ENCODE assay signal across 8 mouse cellular contexts in the genomic region with DNA sequence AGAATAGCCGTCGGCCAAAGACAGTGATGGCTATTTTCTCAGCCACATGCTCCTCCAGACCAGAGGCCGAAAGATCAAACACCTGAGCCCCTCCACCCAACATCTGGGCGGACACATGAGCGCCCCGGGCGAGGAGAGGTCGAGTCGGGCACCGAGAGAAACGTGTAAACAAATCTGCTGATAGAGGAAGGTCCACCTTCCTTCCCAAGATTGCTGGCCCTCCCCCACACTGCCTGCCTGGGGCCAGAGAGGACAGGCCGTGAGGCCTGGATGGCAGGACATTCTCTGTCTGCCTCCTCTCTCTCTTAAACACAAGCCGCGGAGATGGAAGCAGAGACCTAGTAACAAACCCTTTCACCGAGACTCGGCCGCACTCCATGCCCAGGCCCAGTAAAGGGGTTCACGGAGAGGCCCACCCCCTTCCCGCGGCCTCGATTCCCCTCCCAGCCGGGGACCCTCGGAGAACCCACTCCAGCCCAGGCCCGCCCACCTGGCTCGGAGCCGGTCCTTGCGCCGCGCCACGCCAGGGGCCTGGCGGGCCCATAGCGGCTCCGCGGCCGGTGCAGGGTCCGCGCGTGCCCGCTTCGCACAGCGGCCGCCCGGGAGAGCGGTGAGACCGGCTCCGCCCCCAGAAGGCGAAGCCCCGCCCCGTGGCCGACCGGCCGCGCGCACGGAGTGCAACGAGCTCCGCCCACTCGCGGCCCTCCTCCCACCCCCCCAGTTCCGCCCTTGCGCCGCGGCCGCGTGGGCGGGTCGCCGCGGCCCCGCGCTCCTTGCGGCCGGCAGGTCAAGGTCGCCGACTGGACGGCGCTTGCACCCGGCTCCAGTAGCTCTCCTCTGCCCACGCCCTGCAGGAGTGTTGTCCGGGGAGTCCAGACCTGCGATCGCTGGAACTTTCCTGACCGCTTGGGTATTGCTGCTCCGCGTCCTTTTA. TPM values are rescaled to one million over a fixed set of nuclear protein-coding genes. Genes with fewer than 3 reads are reported as not detected.
DNase-seq lines count a peak whose midpoint lies in the region; ATAC-seq and TF ChIP-seq lines count a peak whose summit lies in the region.

No protein-coding gene starts in this region.

- peaks cover 17% of the 10 kb centered on the region for H3K79me2 ChIP-seq in macrophage (ENCODE audit: inconsistent target)

- ATAC-seq in hindbrain, embryonic 15.5 days (ENCODE audit: low FRiP score, low read depth): peak; percentile 76

- peak overlapping the region; percentile 82 for H3K4me2 ChIP-seq in hindbrain, embryonic 15.5 days

- H3K4me3 ChIP-seq in hindbrain, embryonic 15.5 days: peak overlapping the region; percentile 66
- H3K4me3 ChIP-seq in left cerebral cortex, adult 2 months: peak overlapping the region; percentile 80
- H3K4me3 ChIP-seq in macrophage (ENCODE audit: inconsistent target): peak overlapping the region; percentile 87

- under 1% methylated on average over 82 of the region's 85 CpGs for WGBS in hindbrain, embryonic 15.5 days
- WGBS in macrophage (ENCODE audit: missing documents): under 1% methylated on average over 72 of the region's 85 CpGs

- no peaks in the 10 kb centered on the region for H3K9me3 ChIP-seq in hindbrain, embryonic 15.5 days

- intact Hi-C loops in left cerebral cortex, adult 2 months (cut with DNase I): no loop called here

- H3K36me3 ChIP-seq in hindbrain, embryonic 15.5 days: peaks cover 19% of the 10 kb centered on the region
- peaks cover 28% of the 10 kb centered on the region for H3K36me3 ChIP-seq in macrophage (ENCODE audit: inconsistent target)

- TF ChIP-seq CTCF in left cerebral cortex, adult 2 months (IDR thresholded peaks at IDR 0.05): no peak

- peak overlapping the region; percentile 72 for H3K9ac ChIP-seq in hindbrain, embryonic 15.5 days

- DNase-seq in ZHBTc4 (ENCODE audit: low read depth, low spot score): peak; percentile 94
- DNase-seq in cerebellum, postnatal 36 days: peak; percentile 89 to 96
- peak; percentile 84 to 87 for DNase-seq in frontal cortex, postnatal 36 days (ENCODE audit: low spot score in 2 of 2)
- peak; percentile 89 to 90 for DNase-seq in left cerebral cortex, adult 2 months (ENCODE audit: extremely low spot score in 1 of 2, low spot score in 2 of 2)
- DNase-seq in retina, postnatal 7 days (ENCODE audit: low read depth, low spot score): peak; percentile 85
- peak; percentile 78 to 84 for DNase-seq in urinary bladder, adult 18-20 months (ENCODE audit: low spot score in 2 of 2)

- peaks cover 38% of the 10 kb centered on the region for H3K4me1 ChIP-seq in hindbrain, embryonic 15.5 days (replicated peaks)

- H3K27me3 ChIP-seq in hindbrain, embryonic 15.5 days: no peaks in the 10 kb centered on the region

- peak overlapping the region; percentile 85 for H3K27ac ChIP-seq in hindbrain, embryonic 15.5 days (replicated peaks)
- H3K27ac ChIP-seq in left cerebral cortex, adult 2 months: peak overlapping the region; percentile 93
- peak overlapping the region; percentile 82 for H3K27ac ChIP-seq in macrophage

RNA-seq across cellular contexts. Expression of a gene that starts 0.6 kb away (rescaled TPM):
- 167 and 168 TPM in 2 replicates for polyA plus RNA-seq in hindbrain, embryonic 15.5 days (2015; fragmentation: Nextera tagmentation; extraction: Ambion mirVana)
- 10 to 100 TPM; 65.7 to 68.6 TPM for total RNA-seq in left cerebral cortex, adult 2 months (2021)
- total RNA-seq in macrophage (2018; cell fraction: chromatin; rRNA removed): 10 to 100 TPM; 10.5 to 51.0 (median 31.0) TPM
- 100 to 1,000 TPM in 24 of 26 experiments, 10 to 100 TPM in 2; 96.4 to 143 (median 128) TPM for total RNA-seq in macrophage (2018; cell fraction: cytosol; rRNA removed)
- 10 to 100 TPM; 21.5 to 59.2 (median 42.2) TPM for total RNA-seq in macrophage (2018; cell fraction: nucleus; rRNA removed)
- polyA plus RNA-seq in macrophage (2018): 110 to 131 TPM (median 120 TPM) in 3 replicates

RNA-seq across cellular contexts. Expression of a gene that starts 14.0 kb away (rescaled TPM):
- polyA plus RNA-seq in hindbrain, embryonic 15.5 days (2015; fragmentation: Nextera tagmentation; extraction: Ambion mirVana): 135 and 149 TPM in 2 replicates
- 100 to 1,000 TPM; 505 to 522 TPM for total RNA-seq in left cerebral cortex, adult 2 months (2021)
- total RNA-seq in macrophage (2018; cell fraction: chromatin; rRNA removed): 1 to 10 TPM in 23 of 26 experiments, under 1 TPM in 3; 0.71 to 4.2 (median 1.9) TPM
- total RNA-seq in macrophage (2018; cell fraction: cytosol; rRNA removed): 1 to 10 TPM in 3 of 26 experiments, under 1 TPM in 23; 0.38 to 1.6 (median 0.54) TPM
- total RNA-seq in macrophage (2018; cell fraction: nucleus; rRNA removed): 1 to 10 TPM in 6 of 26 experiments, under 1 TPM in 9, not detected in 11; 0.33 to 4.6 (median 0.92) TPM
- 0.12 to 1.0 TPM (median 0.30 TPM) in 3 replicates for polyA plus RNA-seq in macrophage (2018)

RNA-seq across cellular contexts. Expression of a gene that starts 22.9 kb away (rescaled TPM):
- 85.7 and 85.9 TPM in 2 replicates for polyA plus RNA-seq in hindbrain, embryonic 15.5 days (2015; fragmentation: Nextera tagmentation; extraction: Ambion mirVana)
- total RNA-seq in left cerebral cortex, adult 2 months (2021): 10 to 100 TPM; 58.1 to 66.2 TPM
- total RNA-seq in macrophage (2018; cell fraction: chromatin; rRNA removed): 1,000 to 10,000 TPM in 12 of 26 experiments, 100 to 1,000 TPM in 14; 345 to 1,522 (median 924) TPM
- total RNA-seq in macrophage (2018; cell fraction: cytosol; rRNA removed): 1,000 to 10,000 TPM; 1,882 to 3,575 (median 2,639) TPM
- total RNA-seq in macrophage (2018; cell fraction: nucleus; rRNA removed): 1,000 to 10,000 TPM; 1,350 to 6,127 (median 3,859) TPM
- polyA plus RNA-seq in macrophage (2018): 2,366 to 2,992 TPM (median 2,461 TPM) in 3 replicates

RNA-seq across cellular contexts. Expression of a gene that starts 40.3 kb away (rescaled TPM):
- polyA plus RNA-seq in hindbrain, embryonic 15.5 days (2015; fragmentation: Nextera tagmentation; extraction: Ambion mirVana): 29.3 and 30.7 TPM in 2 replicates
- total RNA-seq in left cerebral cortex, adult 2 months (2021): 100 to 1,000 TPM; 117 to 123 TPM
- total RNA-seq in macrophage (2018; cell fraction: chromatin; rRNA removed): 1 to 10 TPM in 1 of 26 experiments, not detected in 25; 1.6 TPM
- total RNA-seq in macrophage (2018; cell fraction: cytosol; rRNA removed): under 1 TPM in 14 of 26 experiments, not detected in 12; 0.03 to 0.24 (median 0.08) TPM
- total RNA-seq in macrophage (2018; cell fraction: nucleus; rRNA removed): under 1 TPM in 5 of 26 experiments, not detected in 21; 0.17 to 0.82 (median 0.22) TPM
- polyA plus RNA-seq in macrophage (2018): not detected in 3 replicates

RNA-seq across cellular contexts. Expression of a gene that starts 41.2 kb away (rescaled TPM):
- polyA plus RNA-seq in hindbrain, embryonic 15.5 days (2015; fragmentation: Nextera tagmentation; extraction: Ambion mirVana): 2.4 and 3.4 TPM in 2 replicates
- total RNA-seq in left cerebral cortex, adult 2 months (2021): under 1 TPM; 0.16 to 0.43 TPM
- not detected for total RNA-seq in macrophage (2018; cell fraction: chromatin; rRNA removed)
- total RNA-seq in macrophage (2018; cell fraction: cytosol; rRNA removed): not detected
- not detected for total RNA-seq in macrophage (2018; cell fraction: nucleus; rRNA removed)
- not detected in 3 replicates for polyA plus RNA-seq in macrophage (2018)

Comparison
In these comparisons a context has a peak if more than half of its experiments do, and no peak if none do; other contexts are left out.
1. Peak in every context shown above with its lines: DNase-seq, ATAC-seq, H3K4me3 ChIP-seq and H3K27ac ChIP-seq.
2. RNA of a gene that starts 14.0 kb away (polyA plus RNA-seq): 135 to 149 TPM in hindbrain, embryonic 15.5 days; 0.12 to 1.0 TPM in macrophage; every median in the first group is over 10 times any median in the second.
3. RNA of a gene that starts 22.9 kb away (polyA plus RNA-seq): 2,366 to 2,992 TPM in macrophage; 85.7 to 85.9 TPM in hindbrain, embryonic 15.5 days; every median in the first group is over 10 times any median in the second.